Mouse (Mus musculus) thymus, adult 2 months (tissue): ENCODE measurements around the gene Mrc2.

ENCODE experiments used
- CTCF ChIP-seq: fragments of 200-500 bp; IDR thresholded peaks from 2 replicates; pipeline ENCODE4 v1.5.1; 2012; ENCODE audit warnings: mild to moderate bottlenecking, control low read depth, low read length, moderate library complexity, borderline replicate concordance; ENCODE audit not compliant: control insufficient read depth, poor library complexity, insufficient read depth; ENCODE audit errors: extremely low read depth
- POLR2A ChIP-seq: fragments of 200-500 bp; IDR thresholded peaks from 2 replicates; pipeline ENCODE4 v1.6.1; 2012; ENCODE audit warnings: mild to moderate bottlenecking, low read length, control low read depth, moderate library complexity; ENCODE audit not compliant: control insufficient read depth, poor library complexity, insufficient read depth; ENCODE audit errors: extremely low read depth

DNA sequence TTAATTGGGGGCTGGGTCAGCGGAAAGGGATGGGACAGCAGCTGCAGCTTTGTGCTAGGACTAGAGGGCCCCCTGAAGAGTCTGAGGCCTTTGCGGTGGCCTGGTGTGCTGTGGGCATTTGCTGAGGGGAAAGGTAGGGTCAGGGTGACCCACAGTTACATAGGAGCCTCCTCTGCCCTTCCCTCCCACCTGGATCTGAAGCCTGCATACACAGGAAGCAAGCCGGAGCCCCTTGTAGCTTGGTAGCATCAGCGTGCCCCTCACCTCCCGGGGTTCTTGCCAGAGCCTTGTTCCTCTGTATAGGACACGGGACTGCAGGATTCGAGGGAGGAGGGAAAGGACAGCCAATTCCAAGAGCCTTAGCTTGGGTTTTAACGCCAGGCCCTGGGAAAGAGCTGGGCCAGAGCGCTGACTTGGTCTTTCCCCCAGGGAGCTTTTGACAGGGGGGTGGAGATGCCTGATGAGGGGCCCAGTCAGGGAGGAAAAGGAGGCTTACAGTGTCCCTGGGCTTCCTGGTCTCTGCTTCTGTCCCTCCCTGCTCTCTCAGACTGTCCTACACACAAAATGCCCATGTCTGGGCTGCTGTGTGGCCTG, 1.6 kb downstream of the Mrc2 start:
- TF ChIP-seq CTCF (no peak), POLR2A (no peak)
